Mouse (Mus musculus): ENCODE measurements around the gene Kdm4b.

Kdm4b gene

GRCm38 (mm10) chr17:56300186-56300585, 25.7 kb upstream of the Kdm4b start, which contains the start of gene Arrdc5:
TSS of gene Arrdc5 (minus strand) at chr17:56300286.
- DNase-seq (ENCODE audit: low read depth): no peak

- no peak for DNase-seq (ENCODE audit: low read depth)
Observed at GRCm38 (mm10) chr17:56302363-56302996, 23.4 kb upstream of the Kdm4b start.

GRCm38 (mm10) chr17:56303160-56303846, 22.6 kb upstream of the Kdm4b start, which contains the start of gene Uhrf1:
TSS of gene Uhrf1 (plus strand) at chr17:56303321.
- DNase-seq (ENCODE audit: low read depth): no peak

- peak; percentile 87 for DNase-seq (ENCODE audit: low read depth)
Observed at GRCm38 (mm10) chr17:56303847-56304586, 21.8 kb upstream of the Kdm4b start.

GRCm38 (mm10) chr17:56304718-56305117, 21.1 kb upstream of the Kdm4b start:
- DNase-seq (ENCODE audit: low read depth): no peak

GRCm38 (mm10) chr17:56305156-56305555, 20.7 kb upstream of the Kdm4b start:
- no peak for DNase-seq (ENCODE audit: low read depth)

GRCm38 (mm10) chr17:56305826-56306225, 20.0 kb upstream of the Kdm4b start:
- no peak for DNase-seq (ENCODE audit: low read depth)

GRCm38 (mm10) chr17:56308088-56308487, 17.8 kb upstream of the Kdm4b start:
- DNase-seq (ENCODE audit: low read depth): no peak

GRCm38 (mm10) chr17:56309191-56309945, 16.5 kb upstream of the Kdm4b start:
- no peak for DNase-seq (ENCODE audit: low read depth)

GRCm38 (mm10) chr17:56324419-56324818, 1.4 kb upstream of the Kdm4b start:
- no peak for DNase-seq (ENCODE audit: low read depth)

- DNase-seq (ENCODE audit: low read depth): no peak
Observed at GRCm38 (mm10) chr17:56326153-56327147, 588 bp downstream of the Kdm4b start.

GRCm38 (mm10) chr17:56329267-56329666, 3.4 kb downstream of the Kdm4b start:
- no peak for DNase-seq (ENCODE audit: low read depth)

- no peak for DNase-seq (ENCODE audit: low read depth)
Observed at GRCm38 (mm10) chr17:56330345-56330744, 4.5 kb downstream of the Kdm4b start.

GRCm38 (mm10) chr17:56331256-56331655, 5.4 kb downstream of the Kdm4b start:
- DNase-seq (ENCODE audit: low read depth): no peak

- DNase-seq (ENCODE audit: low read depth): no peak
Observed at GRCm38 (mm10) chr17:56332987-56333386, 7.1 kb downstream of the Kdm4b start.

GRCm38 (mm10) chr17:56337190-56337589, 11.3 kb downstream of the Kdm4b start:
- no peak for DNase-seq (ENCODE audit: low read depth)

GRCm38 (mm10) chr17:56337791-56338190, 11.9 kb downstream of the Kdm4b start:
- no peak for DNase-seq (ENCODE audit: low read depth)

- no peak for DNase-seq (ENCODE audit: low read depth)
Observed at GRCm38 (mm10) chr17:56338909-56339308, 13.0 kb downstream of the Kdm4b start.

GRCm38 (mm10) chr17:56340717-56341116, 14.9 kb downstream of the Kdm4b start:
- no peak for DNase-seq (ENCODE audit: low read depth)

- DNase-seq (ENCODE audit: low read depth): no peak
Observed at GRCm38 (mm10) chr17:56343466-56343865, 17.6 kb downstream of the Kdm4b start.

- DNase-seq (ENCODE audit: low read depth): no peak
Observed at GRCm38 (mm10) chr17:56345364-56345763, 19.5 kb downstream of the Kdm4b start.

Data from fibroblast of lung, adult 2 months (primary cell).